Mouse (Mus musculus): ENCODE measurements around the gene Otulinl. TPM values are rescaled to one million over a fixed set of nuclear protein-coding genes. Genes with fewer than 3 reads are reported as not detected.

Gene Otulinl
- polyA plus RNA-seq (2015; fragmentation: Illumina TruSeq; extraction: RNeasy Lipid Tissue Mini Kit (QIAGEN cat#74804); ENCODE audit: low read depth, low replicate concordance) = 29.4 TPM

GRCm38 (mm10) chr15:27681419-27682187 is at the start of gene Otulinl:
Otulinl (minus strand) TSS chr15:27681579.

GRCm38 (mm10) chr15:27630601-27631383 is 50.6 kb downstream of the Otulinl start, which contains the start of gene Otulin:
Otulin (minus strand) TSS chr15:27630693.

Other genes with a start within 250 kb of the Otulinl start
- gene Ank, start 214.9 kb downstream of the Otulinl start, polyA plus RNA-seq (2015; fragmentation: Illumina TruSeq; extraction: RNeasy Lipid Tissue Mini Kit (QIAGEN cat#74804); ENCODE audit: low read depth, low replicate concordance) = 167 TPM
- 20.3 TPM for gene Otulin, start 50.9 kb downstream of the Otulinl start, polyA plus RNA-seq (2015; fragmentation: Illumina TruSeq; extraction: RNeasy Lipid Tissue Mini Kit (QIAGEN cat#74804); ENCODE audit: low read depth, low replicate concordance)

Measured in brain, adult 10 weeks (tissue).